Mouse (Mus musculus) 3T3-L1 (cell line): ENCODE data around the gene Itm2c.

Experiments
- DNase-seq: peaks from one replicate; pipeline ENCODE4 v3.0.0-alpha.2; 2015; ENCODE audit warnings: low read depth, low spot score

Itm2c gene

GRCm38 (mm10) chr1:85898761-85899387 lies 4.8 kb downstream of the Itm2c start:
- DNase-seq = no peak

GRCm38 (mm10) chr1:85899388-85899761 lies 5.3 kb downstream of the Itm2c start:
- no peak for DNase-seq

- no peak for DNase-seq
Observed at GRCm38 (mm10) chr1:85900521-85901333, 6.6 kb downstream of the Itm2c start.

GRCm38 (mm10) chr1:85901516-85902107 lies 7.5 kb downstream of the Itm2c start:
- no peak for DNase-seq

GRCm38 (mm10) chr1:85902108-85902561 lies 8.1 kb downstream of the Itm2c start:
- no peak for DNase-seq

GRCm38 (mm10) chr1:85906892-85907291 lies 12.8 kb downstream of the Itm2c start:
- DNase-seq = no peak

GRCm38 (mm10) chr1:85908754-85909590 lies 14.9 kb downstream of the Itm2c start:
- no peak for DNase-seq

GRCm38 (mm10) chr1:85913078-85913755 lies 19.1 kb downstream of the Itm2c start:
- DNase-seq = no peak

GRCm38 (mm10) chr1:85915890-85916289 lies 21.8 kb downstream of the Itm2c start:
- DNase-seq = no peak

- no peak for DNase-seq
Observed at GRCm38 (mm10) chr1:85916830-85917450, 22.9 kb downstream of the Itm2c start.

GRCm38 (mm10) chr1:85919621-85920020 lies 25.5 kb downstream of the Itm2c start:
- DNase-seq = no peak

- DNase-seq = no peak
Observed at GRCm38 (mm10) chr1:85921725-85922124, 27.6 kb downstream of the Itm2c start.

- no peak for DNase-seq
Observed at GRCm38 (mm10) chr1:85922127-85922864, 28.2 kb downstream of the Itm2c start.

GRCm38 (mm10) chr1:85922865-85923211 lies 28.8 kb downstream of the Itm2c start:
- DNase-seq = no peak

- no peak for DNase-seq
Observed at GRCm38 (mm10) chr1:85925183-85925582, 31.1 kb downstream of the Itm2c start.

GRCm38 (mm10) chr1:85928057-85928687 lies 34.1 kb downstream of the Itm2c start, which contains the start of gene 4933407L21Rik:
Gene 4933407L21Rik (plus strand): TSS chr1:85928483.
- DNase-seq = no peak

- DNase-seq = no peak
Observed at GRCm38 (mm10) chr1:85928688-85929065, 34.6 kb downstream of the Itm2c start.

GRCm38 (mm10) chr1:85929406-85929805 lies 35.3 kb downstream of the Itm2c start:
- no peak for DNase-seq

GRCm38 (mm10) chr1:85931170-85931569 lies 37.1 kb downstream of the Itm2c start:
- no peak for DNase-seq

- no peak for DNase-seq
Observed at GRCm38 (mm10) chr1:85933226-85933625, 39.1 kb downstream of the Itm2c start.
